Mouse (Mus musculus): ENCODE measurements around the gene Pdik1l. TPM values are rescaled to one million over a fixed set of nuclear protein-coding genes. Genes with fewer than 3 reads are reported as not detected.

Pdik1l gene
- total and polyA plus RNA-seq, 3 experiments = 12.1 to 14.6 (median 13.7) TPM

- in situ Hi-C loops (cut with MboI; ENCODE audit: low pct_ligation_motif_present, low pct_unique_long_range_greater_than_20kb, low sequenced_read_pairs) = loop anchor here (25.0 kb wide), 1 partner anchor 236 kb away; the partner anchor contains the start of gene Paqr7
- peaks cover 83% of the 10 kb centered on the region for H3K27me3 ChIP-seq (replicated peaks)
Observed at GRCm38 (mm10) chr4:134251241-134252130, 36.2 kb downstream of the Pdik1l start.

GRCm38 (mm10) chr4:134250930-134251240, 36.8 kb downstream of the Pdik1l start:
- peaks cover 0 to 9% of the 10 kb centered on the region in 2 experiments; a peak in 1 of 4 replicates for H3K4me1 ChIP-seq (ENCODE audit: control insufficient read depth in 1 of 2, insufficient read depth in 2 of 2)
- no peaks in the 10 kb centered on the region for H3K36me3 ChIP-seq (replicated peaks in 1 of 2; ENCODE audit: control insufficient read depth in 1 of 2, insufficient read depth in 1 of 2, low read length in 1 of 2)
- H3K4me3 ChIP-seq (replicated peaks in 1 of 3; ENCODE audit: low read depth in 2 of 3, low read length in 2 of 3, poor library complexity in 1 of 3) = no peak overlapping the region
- dilution Hi-C loops (cut with MboI; ENCODE audit: extremely low pct_ligation_motif_present, extremely low pct_unique_long_range_greater_than_20kb, low sequenced_read_pairs) = no loop called here
- no peak overlapping the region for H3K27ac ChIP-seq (ENCODE audit: insufficient read depth, low read depth)
- H3K4me2 ChIP-seq (ENCODE audit: insufficient read depth, low read depth, poor library complexity, severe bottlenecking) = no peak overlapping the region
- H3K9me3 ChIP-seq (replicated peaks; ENCODE audit: low read length) = peaks cover 12% of the 10 kb centered on the region
- H3K27me3 ChIP-seq (replicated peaks) = peaks cover 89% of the 10 kb centered on the region
- TF ChIP-seq MEF2A (IDR thresholded peaks at IDR 0.05; ENCODE audit: borderline replicate concordance, low read depth, low read length) (no peak), CHD1 (IDR thresholded peaks at IDR 0.05; ENCODE audit: low read depth, low read length) (no peak), RAD21 (IDR thresholded peaks at IDR 0.05; ENCODE audit: low read depth, low read length) (no peak), POLR2AphosphoS2 (IDR thresholded peaks at IDR 0.05; ENCODE audit: low read depth, low read length) (no peak), ZKSCAN1 (IDR thresholded peaks at IDR 0.05; ENCODE audit: borderline replicate concordance, low read depth, low read length) (no peak), MXI1 (IDR thresholded peaks at IDR 0.05; ENCODE audit: low read depth, low read length) (no peak), MAZ (IDR thresholded peaks at IDR 0.05; ENCODE audit: low read depth, low read length) (no peak), CTCF (conservative IDR thresholded peaks at IDR 0.05 in 1 of 2, IDR thresholded peaks at IDR 0.05 in 1 of 2; ENCODE audit: low read depth in 2 of 2, low read length in 2 of 2) (no peak), JUN (IDR thresholded peaks at IDR 0.05; ENCODE audit: insufficient read depth, low read depth, low read length) (no peak), POLR2A (IDR thresholded peaks at IDR 0.05; ENCODE audit: low read depth, low read length) (no peak)
- no peaks in the 10 kb centered on the region for H3K79me2 ChIP-seq (replicated peaks; ENCODE audit: control insufficient read depth, extremely low read depth, insufficient read depth, poor library complexity, severe bottlenecking)
- no peak overlapping the region for H3K9ac ChIP-seq (ENCODE audit: insufficient read depth, low read depth)
- in situ Hi-C loops (cut with MboI; ENCODE audit: low pct_ligation_motif_present, low pct_unique_long_range_greater_than_20kb, low sequenced_read_pairs) = loop anchor here (25.0 kb wide), 1 partner anchor 236 kb away; the partner anchor contains the start of gene Paqr7
- DNase-seq (ENCODE audit: extremely low read depth) = no peak

More at GRCm38 (mm10) chr4:134251241-134252130, 36.2 kb downstream of the Pdik1l start:
- Histone ChIP-seq H3K4me3 (replicated peaks in 1 of 3; ENCODE audit: low read depth in 2 of 3, low read length in 2 of 3, poor library complexity in 1 of 3) (no peak overlapping the region), H3K4me2 (ENCODE audit: insufficient read depth, low read depth, poor library complexity, severe bottlenecking) (no peak overlapping the region), H3K36me3 (replicated peaks in 1 of 2; ENCODE audit: control insufficient read depth in 1 of 2, insufficient read depth in 1 of 2, low read length in 1 of 2) (no peaks in the 10 kb centered on the region), H3K27ac (ENCODE audit: insufficient read depth, low read depth) (no peak overlapping the region), H3K4me1 (ENCODE audit: control insufficient read depth in 1 of 2, insufficient read depth in 2 of 2) (peaks cover 3 to 5% of the 10 kb centered on the region in 2 experiments; a peak in 3 of 4 replicates), H3K9me3 (replicated peaks; ENCODE audit: low read length) (peaks cover 12% of the 10 kb centered on the region), H3K79me2 (replicated peaks; ENCODE audit: control insufficient read depth, extremely low read depth, insufficient read depth, poor library complexity, severe bottlenecking) (no peaks in the 10 kb centered on the region), H3K9ac (ENCODE audit: insufficient read depth, low read depth) (no peak overlapping the region)
- dilution Hi-C loops (cut with MboI; ENCODE audit: extremely low pct_ligation_motif_present, extremely low pct_unique_long_range_greater_than_20kb, low sequenced_read_pairs) = no loop called here
- TF ChIP-seq ZKSCAN1 (IDR thresholded peaks at IDR 0.05; ENCODE audit: borderline replicate concordance, low read depth, low read length) (no peak), ETS1 (conservative IDR thresholded peaks at IDR 0.05; ENCODE audit: low read depth, low read length) (no peak), MEF2A (IDR thresholded peaks at IDR 0.05; ENCODE audit: borderline replicate concordance, low read depth, low read length) (no peak), MYC (IDR thresholded peaks at IDR 0.05; ENCODE audit: low read depth, low read length) (no peak), EP300 (IDR thresholded peaks at IDR 0.05; ENCODE audit: low read length) (no peak)
- DNase-seq (ENCODE audit: extremely low read depth) = no peak

All from CH12.LX (cell line).